Mouse (Mus musculus) right cerebral cortex, postnatal 25 days (tissue): ENCODE measurements around the gene Zfyve19.

ENCODE experiments used
- DNase-seq: peaks from one replicate; pipeline ENCODE4 v3.0.0; 2022

The Zfyve19 gene

GRCm38 (mm10) chr2:119196316-119197108 lies 11.9 kb upstream of the Zfyve19 start:
- DNase-seq = no peak

- DNase-seq = no peak
Observed at GRCm38 (mm10) chr2:119197493-119197892, 10.9 kb upstream of the Zfyve19 start.

GRCm38 (mm10) chr2:119198049-119198448 lies 10.4 kb upstream of the Zfyve19 start:
- DNase-seq = no peak

GRCm38 (mm10) chr2:119198934-119199333 lies 9.5 kb upstream of the Zfyve19 start:
- no peak for DNase-seq

GRCm38 (mm10) chr2:119202914-119203453 lies 5.4 kb upstream of the Zfyve19 start:
- no peak for DNase-seq

GRCm38 (mm10) chr2:119203871-119204460 lies 4.5 kb upstream of the Zfyve19 start:
- DNase-seq = no peak

- DNase-seq = no peak
Observed at GRCm38 (mm10) chr2:119207961-119208343, 465 bp upstream of the Zfyve19 start.

- DNase-seq = no peak
Observed at GRCm38 (mm10) chr2:119209176-119209507, 725 bp downstream of the Zfyve19 start.

- no peak for DNase-seq
Observed at GRCm38 (mm10) chr2:119229775-119230704, 21.6 kb downstream of the Zfyve19 start, which contains the start of gene Ppp1r14d. Gene Ppp1r14d (minus strand): TSS chr2:119229906.

GRCm38 (mm10) chr2:119236682-119237209 lies 28.3 kb downstream of the Zfyve19 start:
- DNase-seq = no peak

GRCm38 (mm10) chr2:119237210-119237870 lies 28.9 kb downstream of the Zfyve19 start, which contains the start of gene Spint1:
Gene Spint1 (plus strand): TSS chr2:119237362.
- DNase-seq = no peak

- DNase-seq = no peak
Observed at GRCm38 (mm10) chr2:119237871-119238220, 29.4 kb downstream of the Zfyve19 start.

- no peak for DNase-seq
Observed at GRCm38 (mm10) chr2:119238671-119239070, 30.3 kb downstream of the Zfyve19 start.

- no peak for DNase-seq
Observed at GRCm38 (mm10) chr2:119240075-119240818, 31.8 kb downstream of the Zfyve19 start.

GRCm38 (mm10) chr2:119240819-119241186 lies 32.4 kb downstream of the Zfyve19 start:
- no peak for DNase-seq

- no peak for DNase-seq
Observed at GRCm38 (mm10) chr2:119242548-119242947, 34.1 kb downstream of the Zfyve19 start.

GRCm38 (mm10) chr2:119245246-119245645 lies 36.8 kb downstream of the Zfyve19 start:
- DNase-seq = no peak

- no peak for DNase-seq
Observed at GRCm38 (mm10) chr2:119247904-119248303, 39.5 kb downstream of the Zfyve19 start.

- no peak for DNase-seq
Observed at GRCm38 (mm10) chr2:119249592-119250061, 41.2 kb downstream of the Zfyve19 start.

GRCm38 (mm10) chr2:119250377-119250776 lies 42.0 kb downstream of the Zfyve19 start:
- DNase-seq = no peak

GRCm38 (mm10) chr2:119250826-119251478 lies 42.5 kb downstream of the Zfyve19 start:
- peak; percentile 59 for DNase-seq
